Mouse (Mus musculus): ENCODE measurements at regions not wholly inside any gene's neighbourhood (a gene's known extent, or its start where the extent isn't known, plus 50 kb on each side); places are given as distances from the start of the nearest gene placed in this dataset.
A peak's percentile ranks its signal among the peaks of the same experiment; 100 is the strongest.

DNA sequence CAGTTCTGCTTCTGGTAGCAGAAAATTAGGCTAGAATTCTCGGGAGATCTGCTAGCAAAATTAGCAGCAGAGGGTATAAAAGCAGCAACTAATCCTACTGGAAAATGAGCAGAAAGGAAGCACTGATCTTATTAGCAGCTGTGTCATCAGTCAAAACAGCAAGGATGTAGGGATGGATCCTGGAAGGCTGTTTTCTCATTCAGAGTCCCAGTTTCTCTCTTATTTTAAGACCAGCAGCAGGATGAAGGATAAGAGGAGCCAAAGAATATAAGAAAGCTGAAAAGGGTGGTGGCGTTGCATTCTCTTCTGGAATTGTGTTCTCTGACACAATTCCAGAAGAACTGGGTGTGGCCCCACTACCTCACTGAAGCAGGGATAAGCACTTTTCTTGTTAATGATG is 123.0 kb upstream of the Pja2 start:
- H3K9ac ChIP-seq, result no peak overlapping the region
- no peak overlapping the region for H3K4me2 ChIP-seq
- 58% methylated on average over 2 of the region's 2 CpGs for WGBS
- no peaks in the 10 kb centered on the region; the same call in 1 of the 2 replicates for H3K9me3 ChIP-seq (replicated peaks)
- no peak for ATAC-seq (replicated peaks; ENCODE audit: insufficient number of reproducible peaks, insufficient read depth, low FRiP score, low read depth)
- no peaks in the 10 kb centered on the region for H3K27me3 ChIP-seq
- no peaks in the 10 kb centered on the region for H3K36me3 ChIP-seq
- no peaks in the 10 kb centered on the region for H3K4me1 ChIP-seq (replicated peaks)
- no peak overlapping the region for H3K4me3 ChIP-seq
- no peak overlapping the region for H3K27ac ChIP-seq

DNA sequence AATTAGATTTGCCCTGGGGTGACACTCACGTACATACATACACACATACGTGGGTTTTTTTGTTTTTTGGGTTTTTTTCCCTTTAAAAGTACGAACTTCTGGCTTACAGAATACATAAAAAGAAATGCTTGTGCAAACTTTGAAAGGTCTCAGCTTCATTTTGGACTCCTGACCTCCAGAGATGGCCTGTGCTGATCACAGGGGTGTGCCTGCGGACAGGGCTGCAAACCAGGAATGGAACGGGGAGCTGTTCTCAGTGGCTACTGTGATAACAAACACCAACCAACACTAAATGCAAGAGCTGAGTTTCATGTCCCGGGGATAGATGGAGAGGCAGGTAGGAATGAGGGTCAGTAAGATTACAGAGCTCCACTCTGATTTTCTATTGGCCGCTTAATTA is 134.3 kb upstream of the Man2a1 start:
- H3K9ac ChIP-seq, result no peak overlapping the region
- 76% methylated on average over 7 of the region's 7 CpGs for WGBS
- 0 out of 2 replicates have a peak, but pooled peaks cover 3% of the 10 kb centered on the region for H3K4me1 ChIP-seq (replicated peaks)
- no peaks in the 10 kb centered on the region for H3K27me3 ChIP-seq
- no peak overlapping the region for H3K27ac ChIP-seq
- H3K4me2 ChIP-seq, result no peak overlapping the region
- H3K36me3 ChIP-seq, result no peaks in the 10 kb centered on the region
- no peak for ATAC-seq (replicated peaks; ENCODE audit: insufficient number of reproducible peaks, insufficient read depth, low FRiP score, low read depth)
- H3K4me3 ChIP-seq, result no peak overlapping the region
- no peaks in the 10 kb centered on the region for H3K9me3 ChIP-seq (replicated peaks)

DNA sequence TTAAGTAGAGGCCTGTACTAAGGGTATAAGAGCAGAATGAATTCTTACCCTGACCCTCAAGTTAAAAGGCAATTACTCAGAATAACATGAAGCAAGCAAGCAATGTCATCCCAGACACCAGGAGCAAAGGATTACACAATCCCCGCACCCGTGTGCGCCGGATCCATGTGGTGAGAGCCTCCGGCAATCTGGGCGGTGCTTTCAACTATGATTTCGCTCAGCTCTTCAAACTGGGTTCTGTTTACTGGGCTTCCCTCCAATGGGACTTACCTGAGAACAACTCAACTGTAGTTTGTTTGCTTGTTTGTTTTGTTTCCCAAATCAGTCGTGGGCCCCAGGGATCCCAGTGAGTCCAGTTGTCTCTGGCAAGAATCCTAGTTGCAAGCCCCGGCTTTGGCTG is 133.8 kb upstream of the Man2a1 start:
- ATAC-seq (replicated peaks; ENCODE audit: insufficient number of reproducible peaks, insufficient read depth, low FRiP score, low read depth), result no peak
- Histone ChIP-seq H3K4me1 (replicated peaks) (0 out of 2 replicates have a peak, but pooled peaks cover 3% of the 10 kb centered on the region), H3K36me3 (no peaks in the 10 kb centered on the region), H3K27me3 (no peaks in the 10 kb centered on the region), H3K4me3 (no peak overlapping the region), H3K9me3 (replicated peaks) (no peaks in the 10 kb centered on the region), H3K4me2 (no peak overlapping the region), H3K9ac (no peak overlapping the region), H3K27ac (no peak overlapping the region)
- 78% methylated on average over 9 of the region's 9 CpGs for WGBS

- no peak for ATAC-seq (replicated peaks; ENCODE audit: insufficient number of reproducible peaks, insufficient read depth, low FRiP score, low read depth)
- WGBS, result 71% methylated on average over 12 of the region's 12 CpGs
Measured at GRCm38 (mm10) chr17:64467297-64467696, 133.2 kb upstream of the Man2a1 start.

DNA sequence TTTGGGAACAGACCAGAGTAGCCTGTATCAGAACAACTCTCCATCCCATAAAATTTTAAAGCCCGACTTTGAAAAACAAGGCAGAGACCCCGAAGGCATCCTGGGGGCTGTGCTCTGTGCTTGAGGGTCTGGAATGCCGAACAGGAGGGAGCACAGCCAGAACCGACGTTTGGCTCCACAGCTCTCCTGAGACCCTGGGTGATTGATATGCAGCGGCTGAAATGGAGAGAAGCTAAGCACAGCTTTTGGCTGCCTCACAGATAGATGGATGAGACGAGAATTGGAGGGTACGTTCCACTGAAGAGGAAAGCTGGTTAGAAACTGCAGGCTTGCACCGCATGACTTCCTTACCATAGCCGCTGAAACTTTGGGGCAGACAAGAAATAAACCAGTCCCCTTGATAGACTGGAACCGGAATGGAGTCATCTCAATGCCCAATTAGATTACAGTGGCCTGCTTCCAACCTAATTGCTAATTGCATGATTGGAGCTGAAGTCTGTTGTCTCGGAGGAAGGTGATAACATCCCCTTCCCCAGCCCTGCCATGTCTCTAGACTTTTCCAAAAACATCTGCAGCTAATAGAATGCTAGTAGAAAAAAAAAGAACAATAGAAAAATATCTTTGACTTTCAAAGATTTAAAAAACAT is 130.7 kb upstream of the Man2a1 start:
- H3K9me3 ChIP-seq (replicated peaks), result no peaks in the 10 kb centered on the region
- H3K27ac ChIP-seq, result no peak overlapping the region
- 26% methylated on average over 12 of the region's 12 CpGs for WGBS
- ATAC-seq (replicated peaks; ENCODE audit: insufficient number of reproducible peaks, insufficient read depth, low FRiP score, low read depth), result no peak
- no peak overlapping the region for H3K4me3 ChIP-seq
- H3K4me1 ChIP-seq (replicated peaks), result 0 out of 2 replicates have a peak, but pooled peaks cover 3% of the 10 kb centered on the region
- H3K27me3 ChIP-seq, result no peaks in the 10 kb centered on the region
- no peak overlapping the region for H3K9ac ChIP-seq
- no peaks in the 10 kb centered on the region for H3K36me3 ChIP-seq
- peak overlapping the region; percentile 32; the same call in 1 of the 2 replicates for H3K4me2 ChIP-seq

More at GRCm38 (mm10) chr17:64467297-64467696, 133.2 kb upstream of the Man2a1 start:
- Histone ChIP-seq H3K9me3 (replicated peaks) (no peaks in the 10 kb centered on the region), H3K27me3 (no peaks in the 10 kb centered on the region), H3K4me1 (replicated peaks) (0 out of 2 replicates have a peak, but pooled peaks cover 3% of the 10 kb centered on the region), H3K4me2 (no peak overlapping the region), H3K36me3 (no peaks in the 10 kb centered on the region), H3K27ac (no peak overlapping the region), H3K9ac (no peak overlapping the region), H3K4me3 (no peak overlapping the region)

DNA sequence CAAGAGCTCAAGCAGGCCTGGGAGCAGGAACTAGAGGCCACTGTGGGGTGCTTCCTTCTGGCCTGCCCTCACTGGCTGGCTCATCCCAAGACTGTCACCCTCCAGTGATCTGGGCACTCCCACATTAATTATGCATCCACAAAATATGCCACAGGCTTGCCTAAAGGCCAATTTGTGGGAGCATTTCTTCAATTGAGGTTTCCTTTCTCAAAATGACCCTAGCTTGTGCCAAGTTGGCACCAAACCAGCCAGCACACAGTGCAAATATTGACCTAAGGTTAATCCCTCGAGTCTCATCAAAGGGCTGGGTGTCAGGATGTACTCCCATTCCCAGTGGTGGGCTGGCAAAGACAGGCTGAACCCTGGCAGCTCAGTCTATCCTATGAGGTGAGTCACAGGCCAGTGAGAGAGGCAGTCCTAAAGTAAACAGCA is 119.9 kb upstream of the Man2a1 start:
- Histone ChIP-seq H3K4me2 (no peak overlapping the region), H3K27ac (no peak overlapping the region), H3K9me3 (replicated peaks) (no peaks in the 10 kb centered on the region), H3K9ac (no peak overlapping the region), H3K36me3 (no peaks in the 10 kb centered on the region), H3K4me1 (replicated peaks) (no peaks in the 10 kb centered on the region), H3K27me3 (no peaks in the 10 kb centered on the region), H3K4me3 (no peak overlapping the region)
- 10% methylated on average over 1 of the region's 1 CpGs for WGBS
- no peak for ATAC-seq (replicated peaks; ENCODE audit: insufficient number of reproducible peaks, insufficient read depth, low FRiP score, low read depth)

DNA sequence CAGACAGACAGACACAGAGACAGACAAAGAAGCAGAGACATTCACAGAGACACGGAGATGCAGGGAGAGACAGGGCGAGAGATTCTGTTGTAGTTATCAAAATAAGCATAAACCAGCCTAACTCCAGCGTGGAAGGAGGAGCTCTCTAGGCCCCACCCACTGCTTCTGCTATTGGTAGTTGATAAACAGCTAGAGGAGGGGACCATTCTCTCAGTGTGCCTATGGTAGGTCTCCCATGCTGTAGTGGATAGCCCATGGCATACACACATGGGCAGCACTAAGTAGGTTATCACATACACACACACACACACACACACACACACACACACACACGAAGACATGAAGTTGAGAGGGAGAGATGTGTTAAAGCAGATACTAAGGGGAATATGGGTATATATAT is 115.7 kb upstream of the Man2a1 start:
- Histone ChIP-seq H3K4me2 (no peak overlapping the region), H3K36me3 (no peaks in the 10 kb centered on the region), H3K27me3 (no peaks in the 10 kb centered on the region), H3K9ac (no peak overlapping the region), H3K27ac (no peak overlapping the region), H3K4me3 (no peak overlapping the region), H3K4me1 (replicated peaks) (0 out of 2 replicates have a peak, but pooled peaks cover 4% of the 10 kb centered on the region), H3K9me3 (replicated peaks) (no peaks in the 10 kb centered on the region)
- WGBS, result 76% methylated on average over 4 of the region's 4 CpGs
- ATAC-seq (replicated peaks; ENCODE audit: insufficient number of reproducible peaks, insufficient read depth, low FRiP score, low read depth), result no peak

- 71% methylated on average over 2 of the region's 2 CpGs for WGBS
- H3K4me3 ChIP-seq, result no peak overlapping the region
- ATAC-seq (replicated peaks; ENCODE audit: insufficient number of reproducible peaks, insufficient read depth, low FRiP score, low read depth), result no peak
- no peak overlapping the region for H3K27ac ChIP-seq
- no peaks in the 10 kb centered on the region for H3K27me3 ChIP-seq
- H3K9me3 ChIP-seq (replicated peaks), result no peaks in the 10 kb centered on the region
- H3K4me2 ChIP-seq, result no peak overlapping the region
- no peak overlapping the region for H3K9ac ChIP-seq
- no peaks in the 10 kb centered on the region for H3K36me3 ChIP-seq
- H3K4me1 ChIP-seq (replicated peaks), result 0 out of 2 replicates have a peak, but pooled peaks cover 4% of the 10 kb centered on the region
Measured at GRCm38 (mm10) chr17:64489769-64490335, 110.7 kb upstream of the Man2a1 start.

GRCm38 (mm10) chr17:64490664-64491063 is 109.9 kb upstream of the Man2a1 start:
- no peak overlapping the region for H3K27ac ChIP-seq
- H3K36me3 ChIP-seq, result no peaks in the 10 kb centered on the region
- no peak for ATAC-seq (replicated peaks; ENCODE audit: insufficient number of reproducible peaks, insufficient read depth, low FRiP score, low read depth)
- H3K9ac ChIP-seq, result no peak overlapping the region
- H3K27me3 ChIP-seq, result no peaks in the 10 kb centered on the region
- no peaks in the 10 kb centered on the region for H3K9me3 ChIP-seq (replicated peaks)
- 0 out of 2 replicates have a peak, but pooled peaks cover 4% of the 10 kb centered on the region for H3K4me1 ChIP-seq (replicated peaks)
- H3K4me3 ChIP-seq, result no peak overlapping the region
- no peak overlapping the region for H3K4me2 ChIP-seq
- 85% methylated on average over 7 of the region's 7 CpGs for WGBS

GRCm38 (mm10) chr17:64491922-64492353 is 108.6 kb upstream of the Man2a1 start:
- WGBS, result 33% methylated on average over 9 of the region's 10 CpGs
- Histone ChIP-seq H3K27me3 (no peaks in the 10 kb centered on the region), H3K9ac (no peak overlapping the region), H3K36me3 (no peaks in the 10 kb centered on the region), H3K4me2 (0 out of 2 replicates have a peak overlapping the region, but pooled peaks have one; percentile 13), H3K4me1 (replicated peaks) (no peaks in the 10 kb centered on the region), H3K9me3 (replicated peaks) (no peaks in the 10 kb centered on the region), H3K4me3 (no peak overlapping the region), H3K27ac (no peak overlapping the region)
- ATAC-seq (replicated peaks; ENCODE audit: insufficient number of reproducible peaks, insufficient read depth, low FRiP score, low read depth), result peak; percentile 79

DNA sequence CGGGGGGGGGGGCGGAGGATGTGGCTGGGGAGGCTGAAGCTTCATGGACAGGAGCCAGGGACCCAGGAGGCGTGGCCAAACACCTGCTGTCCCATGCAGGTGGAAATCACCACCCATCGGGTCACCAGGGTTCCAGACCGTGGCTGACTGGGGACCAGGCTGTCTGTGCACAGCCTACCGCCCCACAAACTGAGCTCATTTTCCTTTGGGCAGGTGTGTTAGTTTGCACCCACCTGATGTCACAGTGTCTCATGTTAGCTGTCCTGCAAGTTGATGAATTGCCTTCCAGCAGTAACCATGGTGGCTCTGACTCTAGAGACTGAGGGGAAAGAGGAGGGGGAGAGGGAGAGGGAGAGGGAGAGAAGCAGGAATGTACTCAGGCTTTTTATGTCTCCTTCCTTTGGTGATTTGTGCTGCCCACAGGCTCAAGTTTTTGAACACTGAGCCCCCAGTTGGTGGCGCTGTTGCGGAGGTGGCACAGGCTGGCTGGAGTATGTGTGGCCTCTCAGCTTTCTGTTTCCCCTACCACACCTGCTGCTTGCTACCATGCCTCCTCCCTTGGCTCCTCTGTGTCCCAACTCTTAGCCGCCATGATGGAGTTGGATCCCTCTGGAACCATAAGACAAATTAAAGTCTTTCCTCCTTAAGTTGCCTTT is 107.8 kb upstream of the Man2a1 start:
- Histone ChIP-seq H3K36me3 (no peaks in the 10 kb centered on the region), H3K9me3 (replicated peaks) (no peaks in the 10 kb centered on the region), H3K4me3 (0 out of 2 replicates have a peak overlapping the region, but pooled peaks have one; percentile 8), H3K4me1 (replicated peaks) (no peaks in the 10 kb centered on the region), H3K9ac (no peak overlapping the region), H3K4me2 (no peak overlapping the region), H3K27me3 (no peaks in the 10 kb centered on the region), H3K27ac (no peak overlapping the region; the same call in 1 of the 2 replicates)
- 39% methylated on average over 7 of the region's 9 CpGs for WGBS
- ATAC-seq (replicated peaks; ENCODE audit: insufficient number of reproducible peaks, insufficient read depth, low FRiP score, low read depth), result no peak
